Mouse (Mus musculus) left cerebral cortex, adult 8-10 months (tissue): ENCODE measurements around the gene Gm28269. TPM values are rescaled to one million over a fixed set of nuclear protein-coding genes. Genes with fewer than 3 reads are reported as not detected.

ENCODE experiments used
- DNase-seq, 2 experiments: peaks; one replicate each; pipeline ENCODE4 v3.0.0; 2022; ENCODE audit warnings: low spot score in 2 of 2
- total RNA-seq, 4 experiments: library from RNA; stranded (reverse); gene quantifications; 2 replicates each; pipeline ENCODE4 v1.2.4; 2022

Gene Gm28269
- total RNA-seq: not detected

GRCm38 (mm10) chrX:21744997-21745396, at the start of gene Gm28269:
TSS of gene Gm28269 (minus strand) at chrX:21745097.
- DNase-seq: no peak

- no peak for DNase-seq
These were observed 28.0 kb downstream of the Gm28269 start for GRCm38 (mm10) chrX:21716885-21717284.

- no peak for DNase-seq
These were observed 29.6 kb downstream of the Gm28269 start for GRCm38 (mm10) chrX:21715293-21715692.

DNA sequence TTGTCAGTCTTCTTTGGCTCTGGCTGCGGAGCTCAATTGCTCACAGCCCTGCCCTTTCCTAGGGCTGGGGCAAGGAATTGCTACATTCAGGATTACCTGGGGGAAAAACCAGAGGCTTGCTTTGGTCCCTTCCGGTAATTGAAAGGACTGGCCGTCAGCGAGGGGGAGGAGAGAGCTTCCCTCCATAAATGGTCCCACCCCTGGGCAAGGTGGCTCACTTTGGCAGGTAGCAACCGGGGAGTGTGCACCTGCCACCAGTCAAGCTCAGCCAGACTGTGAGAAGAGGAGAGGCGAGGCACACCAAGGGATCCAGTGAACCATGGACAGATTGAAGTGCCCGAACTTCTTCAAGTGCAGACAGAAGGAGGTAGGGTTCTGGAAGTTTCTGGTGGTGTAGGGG, 30.1 kb downstream of the Gm28269 start, which contains the start of gene Slc6a14:
Gene Slc6a14, plus strand, starts transcription at position 68 of the 400 bp plus-strand sequence.
- DNase-seq: no peak

- no peak for DNase-seq
These were observed 40.4 kb downstream of the Gm28269 start for GRCm38 (mm10) chrX:21704470-21704869.

GRCm38 (mm10) chrX:21701646-21702045, 43.3 kb downstream of the Gm28269 start:
- DNase-seq: no peak

DNA sequence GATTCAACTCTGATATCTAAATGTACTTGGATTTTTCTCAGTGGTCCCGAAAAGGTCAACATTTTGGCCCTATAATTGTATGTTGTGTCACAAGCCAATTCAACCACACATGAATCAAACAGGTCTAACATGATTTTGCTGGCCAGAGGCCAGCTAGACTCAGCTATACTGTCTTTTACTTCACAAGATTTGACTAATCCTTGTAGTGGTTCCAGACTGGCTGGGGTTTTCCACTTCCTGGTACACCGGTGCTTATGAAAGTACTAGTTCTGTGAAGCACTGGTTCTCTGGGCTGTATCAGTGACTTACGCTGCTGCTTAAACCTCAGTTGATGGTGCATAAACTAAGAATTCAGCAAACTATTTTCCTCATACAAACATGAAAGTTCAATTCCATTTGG, 49.2 kb downstream of the Gm28269 start:
- no peak for DNase-seq

DNA sequence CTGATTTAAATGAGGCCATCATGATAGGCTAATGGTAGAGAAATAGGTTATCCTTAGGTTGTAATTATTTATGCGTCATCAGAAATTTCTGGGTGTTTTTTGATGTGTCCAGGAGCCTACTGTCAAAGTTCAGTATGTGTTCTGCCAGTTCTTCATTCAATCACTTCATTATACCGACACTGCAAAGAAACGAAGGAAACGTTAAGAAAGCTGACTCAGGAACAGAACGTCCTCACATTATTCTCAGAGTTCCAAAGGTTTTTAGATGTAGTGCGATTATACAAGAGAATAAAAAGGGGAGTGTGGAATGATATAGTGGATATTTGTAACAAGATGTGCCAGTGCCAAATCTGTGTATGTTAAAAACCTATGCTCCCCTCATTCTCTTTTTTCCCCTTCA, 49.7 kb downstream of the Gm28269 start:
- DNase-seq: no peak

Other genes starting within 250 kb of the Gm28269 start
- gene Slc6a14, start 30.2 kb downstream of the Gm28269 start, total RNA-seq: not detected